Mouse (Mus musculus) forebrain, embryonic 14.5 days (tissue): ENCODE results near the gene Gstm7. TPM values are rescaled to one million over a fixed set of nuclear protein-coding genes. Genes with fewer than 3 reads are reported as not detected.

Experiments
- ATAC-seq: fragments of 200-750 bp; cut with Nextera tagmentation; 2 replicates; pipeline ENCODE4 v1.8.0; 2017; ENCODE audit warnings: mild to moderate bottlenecking, moderate library complexity
- DNase-seq: peaks from one replicate; pipeline ENCODE4 v3.0.0-alpha.2; 2015; ENCODE audit warnings: low spot score
- H3K27ac ChIP-seq: fragments of 300-500 bp; sonication (generic); 2 replicates; pipeline ENCODE4 v1.5.1; 2014; ENCODE audit warnings: low read depth, mild to moderate bottlenecking, control low read depth, low read length, moderate library complexity
- H3K27me3 ChIP-seq: fragments of 300-500 bp; sonication (generic); replicated peaks from 2 replicates; pipeline ENCODE4 v1.6.1; 2014; ENCODE audit warnings: low read length, control low read depth, mixed read lengths; ENCODE audit not compliant: control insufficient read depth, insufficient read depth
- H3K36me3 ChIP-seq: fragments of 300-500 bp; sonication (generic); 2 replicates; pipeline ENCODE4 v1.6.1; 2014; ENCODE audit warnings: low read length, control low read depth; ENCODE audit not compliant: control insufficient read depth, insufficient read depth
- H3K4me1 ChIP-seq: fragments of 300-500 bp; sonication (generic); 2 replicates; pipeline ENCODE4 v1.6.1; 2014; ENCODE audit warnings: antibody characterized with exemption, low read length, control low read depth; ENCODE audit not compliant: control insufficient read depth, insufficient read depth
- H3K4me2 ChIP-seq: fragments of 300-500 bp; sonication (generic); 2 replicates; pipeline ENCODE4 v1.6.1; 2014; ENCODE audit warnings: mild to moderate bottlenecking, control low read depth, low read length
- H3K4me3 ChIP-seq: fragments of 300-500 bp; sonication (generic); 2 replicates; pipeline ENCODE4 v1.5.1; 2014; ENCODE audit warnings: low read depth, low read length, control low read depth
- H3K9ac ChIP-seq: fragments of 300-500 bp; sonication (generic); 2 replicates; pipeline ENCODE4 v1.6.1; 2014; ENCODE audit warnings: mild to moderate bottlenecking, low read length, control low read depth, moderate library complexity
- H3K9me3 ChIP-seq: fragments of 300-500 bp; sonication (generic); replicated peaks from 2 replicates; pipeline ENCODE4 v1.6.1; 2016; ENCODE audit warnings: low read length, control low read depth, mixed read lengths; ENCODE audit not compliant: control insufficient read depth
- WGBS: fragments of 180-500 bp; shearing (Covaris S2); extraction: QIAGEN DNeasy Blood & Tissue Kit; methylation state at CpG from one replicate; pipeline ENCODE4 v1.1.7; 2014; 5-methylcytosine and 5-hydroxymethylcytosine counted together
- polyA plus RNA-seq: library from polyadenylated mRNA; unstranded; fragments of >200 nt; fragmentation: Nextera tagmentation; extraction: Ambion mirVana; gene quantifications from 2 replicates; pipeline ENCODE4 v1.2.1, GENCODE M21; 2014

Gstm7 gene
- polyA plus RNA-seq, 1 experiment from 2014 or later, result 102 TPM

- H3K4me1 ChIP-seq, result 0 out of 2 replicates have a peak, but pooled peaks cover 3% of the 10 kb centered on the region
- H3K27me3 ChIP-seq, result no peaks in the 10 kb centered on the region
- H3K9me3 ChIP-seq, result no peaks in the 10 kb centered on the region
- DNase-seq, result no peak
- H3K4me2 ChIP-seq, result no peak overlapping the region
- no peak overlapping the region for H3K9ac ChIP-seq
- no peaks in the 10 kb centered on the region for H3K36me3 ChIP-seq
- no peak overlapping the region for H3K27ac ChIP-seq
- 92% methylated on average over 4 of the region's 4 CpGs for WGBS
- no peak for ATAC-seq
- no peak overlapping the region for H3K4me3 ChIP-seq
These were observed 2.4 kb downstream of the Gstm7 start for GRCm38 (mm10) chr3:107929243-107929642.

- no peak for DNase-seq
- no peak overlapping the region for H3K4me2 ChIP-seq
- H3K27ac ChIP-seq, result no peak overlapping the region
- no peaks in the 10 kb centered on the region for H3K27me3 ChIP-seq
- H3K36me3 ChIP-seq, result no peaks in the 10 kb centered on the region
- no peaks in the 10 kb centered on the region for H3K9me3 ChIP-seq
- ATAC-seq, result no peak
- H3K4me3 ChIP-seq, result no peak overlapping the region
- no peak overlapping the region for H3K9ac ChIP-seq
- WGBS, result 88% methylated on average over 11 of the region's 11 CpGs
- 0 out of 2 replicates have a peak, but pooled peaks cover 3% of the 10 kb centered on the region for H3K4me1 ChIP-seq
These were observed 2.9 kb downstream of the Gstm7 start for GRCm38 (mm10) chr3:107928691-107929090.

GRCm38 (mm10) chr3:107927841-107928240 is 3.8 kb downstream of the Gstm7 start:
- H3K36me3 ChIP-seq, result no peaks in the 10 kb centered on the region
- H3K9me3 ChIP-seq, result no peaks in the 10 kb centered on the region
- no peak overlapping the region for H3K4me3 ChIP-seq
- H3K4me1 ChIP-seq, result 0 out of 2 replicates have a peak, but pooled peaks cover 3% of the 10 kb centered on the region
- no peak overlapping the region for H3K4me2 ChIP-seq
- H3K27ac ChIP-seq, result no peak overlapping the region
- ATAC-seq (no peak), DNase-seq (no peak)
- H3K27me3 ChIP-seq, result no peaks in the 10 kb centered on the region
- WGBS, result 76% methylated on average over 3 of the region's 3 CpGs
- no peak overlapping the region for H3K9ac ChIP-seq

- 92% methylated on average over 3 of the region's 3 CpGs for WGBS
- Histone ChIP-seq H3K4me2 (no peak overlapping the region), H3K4me1 (no peaks in the 10 kb centered on the region), H3K36me3 (no peaks in the 10 kb centered on the region), H3K27ac (no peak overlapping the region), H3K9me3 (no peaks in the 10 kb centered on the region), H3K9ac (no peak overlapping the region), H3K27me3 (no peaks in the 10 kb centered on the region), H3K4me3 (no peak overlapping the region)
- ATAC-seq (no peak), DNase-seq (no peak)
These were observed 6.3 kb downstream of the Gstm7 start for GRCm38 (mm10) chr3:107925335-107925734.

- ATAC-seq (no peak), DNase-seq (no peak)
- Histone ChIP-seq H3K4me2 (no peak overlapping the region), H3K27ac (no peak overlapping the region), H3K27me3 (no peaks in the 10 kb centered on the region), H3K4me3 (no peak overlapping the region), H3K4me1 (no peaks in the 10 kb centered on the region), H3K36me3 (no peaks in the 10 kb centered on the region), H3K9me3 (no peaks in the 10 kb centered on the region), H3K9ac (no peak overlapping the region)
- WGBS, result 85% methylated on average over 5 of the region's 5 CpGs
These were observed 11.3 kb downstream of the Gstm7 start for GRCm38 (mm10) chr3:107920348-107920747.

GRCm38 (mm10) chr3:107917783-107918408 is 13.7 kb downstream of the Gstm7 start:
- Histone ChIP-seq H3K4me3 (no peak overlapping the region), H3K9ac (no peak overlapping the region), H3K9me3 (no peaks in the 10 kb centered on the region), H3K4me2 (no peak overlapping the region), H3K36me3 (no peaks in the 10 kb centered on the region), H3K27ac (no peak overlapping the region), H3K27me3 (no peaks in the 10 kb centered on the region), H3K4me1 (no peaks in the 10 kb centered on the region)
- ATAC-seq, result peak; percentile 75
- peak; percentile 82 for DNase-seq
- WGBS, result 58% methylated on average over 7 of the region's 7 CpGs

GRCm38 (mm10) chr3:107917097-107917496 is 14.5 kb downstream of the Gstm7 start:
- ATAC-seq (0 out of 2 replicates have a peak, but pooled peaks have one; percentile 23), DNase-seq (no peak)
- Histone ChIP-seq H3K4me2 (no peak overlapping the region), H3K4me3 (no peak overlapping the region), H3K36me3 (no peaks in the 10 kb centered on the region), H3K9me3 (no peaks in the 10 kb centered on the region), H3K4me1 (no peaks in the 10 kb centered on the region), H3K27me3 (no peaks in the 10 kb centered on the region), H3K9ac (no peak overlapping the region), H3K27ac (no peak overlapping the region)
- WGBS, result 81% methylated on average over 3 of the region's 3 CpGs

- 79% methylated on average over 15 of the region's 15 CpGs for WGBS
- no peaks in the 10 kb centered on the region for H3K9me3 ChIP-seq
- H3K27me3 ChIP-seq, result no peaks in the 10 kb centered on the region
- H3K27ac ChIP-seq, result no peak overlapping the region
- H3K4me2 ChIP-seq, result no peak overlapping the region
- H3K36me3 ChIP-seq, result no peaks in the 10 kb centered on the region
- DNase-seq (no peak), ATAC-seq (no peak)
- H3K4me3 ChIP-seq, result no peak overlapping the region
- H3K9ac ChIP-seq, result no peak overlapping the region
- H3K4me1 ChIP-seq, result no peaks in the 10 kb centered on the region
These were observed 14.9 kb downstream of the Gstm7 start for GRCm38 (mm10) chr3:107916674-107917073.

- H3K4me3 ChIP-seq, result no peak overlapping the region
- no peak overlapping the region for H3K9ac ChIP-seq
- WGBS, result 63% methylated on average over 6 of the region's 6 CpGs
- no peak for ATAC-seq
- H3K27ac ChIP-seq, result no peak overlapping the region
- H3K36me3 ChIP-seq, result no peaks in the 10 kb centered on the region
- no peaks in the 10 kb centered on the region for H3K27me3 ChIP-seq
- H3K9me3 ChIP-seq, result no peaks in the 10 kb centered on the region
- DNase-seq, result no peak
- no peaks in the 10 kb centered on the region for H3K4me1 ChIP-seq
- no peak overlapping the region for H3K4me2 ChIP-seq
These were observed 25.7 kb downstream of the Gstm7 start for GRCm38 (mm10) chr3:107905942-107906341.
